Mouse (Mus musculus) cerebral cortex, adult 2 months (tissue): ENCODE data around the gene Phldb1.

ENCODE experiments used
- WGBS: fragments of 180-500 bp; shearing (Covaris S2); methylation state at CpG from one replicate; pipeline ENCODE4 v1.1.7; 2018; 5-methylcytosine and 5-hydroxymethylcytosine counted together

Gene Phldb1

DNA sequence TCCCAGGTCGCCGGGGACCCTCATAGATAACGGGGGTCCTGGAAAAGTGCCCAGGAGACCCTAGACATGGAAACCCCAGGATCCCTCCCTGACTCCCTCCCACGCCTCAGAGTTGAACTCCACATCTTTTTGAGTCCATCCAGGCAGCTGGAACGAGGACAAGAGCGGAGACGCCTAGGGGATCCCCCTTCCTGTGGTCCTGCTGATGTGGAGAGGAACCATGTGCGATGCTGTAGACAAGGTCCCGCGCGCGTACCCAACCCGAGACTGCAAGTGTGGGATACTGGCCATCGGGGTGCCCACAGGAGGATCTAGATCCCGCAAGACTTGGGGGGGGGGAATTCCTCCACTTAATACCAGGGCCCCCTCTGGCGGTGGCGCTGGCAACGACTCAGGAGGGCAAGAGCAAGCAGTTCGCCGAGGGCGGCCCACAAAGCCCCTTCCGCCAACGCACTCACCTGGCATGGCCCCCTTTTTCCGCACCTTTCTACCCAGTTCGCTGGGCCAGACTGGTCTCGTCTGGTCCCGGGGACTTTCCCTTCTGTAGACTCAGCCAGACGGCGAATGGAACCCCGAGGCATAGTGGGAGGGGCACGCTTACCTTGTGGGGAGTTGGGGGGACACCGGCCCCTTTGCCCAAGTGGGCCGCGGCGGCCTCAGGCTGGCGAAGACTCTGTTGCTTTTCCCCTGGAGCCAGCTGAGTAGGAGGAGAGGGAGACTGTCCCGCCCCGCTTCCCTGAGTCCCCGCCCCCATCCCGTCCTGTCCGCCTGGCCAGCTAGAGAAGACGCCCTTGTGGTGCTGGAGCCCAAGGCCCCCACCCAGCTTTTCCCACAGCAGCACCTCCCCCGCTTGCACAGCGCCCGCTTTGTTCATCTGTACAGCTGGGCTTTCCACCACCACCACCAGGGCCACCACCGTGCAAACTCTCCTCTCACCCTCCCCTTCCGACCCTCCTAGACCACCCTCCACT, at the start of gene Phldb1:
Gene Phldb1, minus strand, starts transcription at position 675 of the 971 bp plus-strand sequence.
- whole genome bisulfite sequencing, result 4% methylated on average over 47 of the region's 47 CpGs

DNA sequence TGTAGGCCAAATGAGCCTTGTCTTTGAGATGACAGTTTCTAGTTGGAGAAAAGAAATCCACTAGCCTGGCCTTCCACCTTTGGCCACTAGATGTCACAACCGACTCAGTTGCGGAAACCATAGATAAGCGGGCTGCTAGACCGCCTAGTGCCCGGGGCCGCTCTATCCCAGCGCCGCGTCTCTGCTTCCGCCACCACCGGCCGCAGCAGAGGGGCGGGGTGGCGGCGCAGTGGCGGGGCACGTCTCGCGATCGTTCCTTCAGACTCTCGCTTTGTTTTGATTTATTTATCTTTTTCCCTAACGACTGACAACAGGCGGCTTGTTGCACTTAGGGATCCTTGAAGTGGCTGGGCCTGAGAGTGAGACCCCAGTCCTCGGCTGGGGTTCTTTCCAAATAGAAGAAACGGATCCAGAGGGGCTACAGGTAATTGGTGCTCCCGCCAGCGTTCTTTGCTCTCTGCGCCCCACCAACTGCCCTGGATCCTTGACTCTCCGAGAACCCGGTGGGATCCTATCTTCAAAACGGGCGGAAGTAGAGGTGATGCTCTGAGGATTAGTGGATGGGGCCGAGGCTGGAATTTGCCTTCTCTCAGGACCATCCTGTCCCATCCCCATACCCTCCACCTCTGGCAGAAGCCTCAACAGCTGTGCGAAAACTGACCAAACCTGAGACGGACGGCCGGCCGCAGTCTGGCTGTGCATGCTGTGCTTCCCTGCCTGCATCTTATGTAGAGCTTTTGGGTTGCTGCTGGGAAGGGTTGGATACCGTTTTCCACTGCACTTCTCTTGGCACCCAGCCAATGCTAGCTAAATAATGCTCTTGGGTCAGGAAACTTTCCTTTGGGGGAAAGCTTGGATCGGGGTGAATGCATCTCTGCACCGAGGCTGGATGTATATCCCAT, 38.0 kb upstream of the Phldb1 start:
- WGBS, result under 1% methylated on average over 41 of the region's 41 CpGs

- 24% methylated on average over 5 of the region's 5 CpGs for WGBS
Measured at GRCm38 (mm10) chr9:44772392-44772749, 37.4 kb upstream of the Phldb1 start.

DNA sequence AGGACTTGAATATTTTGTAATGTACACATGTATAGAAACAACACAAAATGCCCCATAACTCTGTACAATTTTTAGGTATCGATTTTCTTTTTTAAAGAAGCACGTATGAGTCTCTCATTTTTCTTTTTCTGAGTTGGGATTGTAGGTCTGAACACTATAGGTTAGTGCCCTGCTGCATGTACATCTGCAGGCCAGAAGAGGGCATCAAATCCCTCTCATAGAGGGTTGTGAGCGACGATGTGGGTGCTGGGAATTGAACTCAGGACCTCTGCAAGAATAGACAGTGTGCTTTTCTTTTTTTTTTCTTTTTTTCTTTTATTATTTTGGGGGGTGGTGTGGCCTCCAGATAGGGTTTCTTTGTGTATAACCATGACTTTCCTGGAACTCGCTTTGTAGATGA, 36.4 kb upstream of the Phldb1 start:
- 94% methylated on average over 5 of the region's 5 CpGs for WGBS

DNA sequence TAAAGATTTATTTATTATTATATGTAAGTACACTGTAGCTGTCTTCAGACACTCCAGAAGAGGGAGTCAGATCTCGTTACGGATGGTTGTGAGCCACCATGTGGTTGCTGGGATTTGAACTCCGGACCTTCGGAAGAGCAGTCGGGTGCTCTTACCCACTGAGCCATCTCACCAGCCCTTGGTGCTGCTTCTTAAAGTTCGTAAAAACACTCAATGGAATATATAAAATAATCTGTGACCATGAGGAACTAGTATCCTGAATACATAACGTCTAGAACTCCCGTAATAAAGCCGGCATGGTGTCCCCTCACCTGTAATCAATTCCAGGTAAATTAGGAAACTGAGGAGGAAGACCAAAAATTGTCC, 33.0 kb upstream of the Phldb1 start:
- 36% methylated on average over 8 of the region's 9 CpGs for WGBS

DNA sequence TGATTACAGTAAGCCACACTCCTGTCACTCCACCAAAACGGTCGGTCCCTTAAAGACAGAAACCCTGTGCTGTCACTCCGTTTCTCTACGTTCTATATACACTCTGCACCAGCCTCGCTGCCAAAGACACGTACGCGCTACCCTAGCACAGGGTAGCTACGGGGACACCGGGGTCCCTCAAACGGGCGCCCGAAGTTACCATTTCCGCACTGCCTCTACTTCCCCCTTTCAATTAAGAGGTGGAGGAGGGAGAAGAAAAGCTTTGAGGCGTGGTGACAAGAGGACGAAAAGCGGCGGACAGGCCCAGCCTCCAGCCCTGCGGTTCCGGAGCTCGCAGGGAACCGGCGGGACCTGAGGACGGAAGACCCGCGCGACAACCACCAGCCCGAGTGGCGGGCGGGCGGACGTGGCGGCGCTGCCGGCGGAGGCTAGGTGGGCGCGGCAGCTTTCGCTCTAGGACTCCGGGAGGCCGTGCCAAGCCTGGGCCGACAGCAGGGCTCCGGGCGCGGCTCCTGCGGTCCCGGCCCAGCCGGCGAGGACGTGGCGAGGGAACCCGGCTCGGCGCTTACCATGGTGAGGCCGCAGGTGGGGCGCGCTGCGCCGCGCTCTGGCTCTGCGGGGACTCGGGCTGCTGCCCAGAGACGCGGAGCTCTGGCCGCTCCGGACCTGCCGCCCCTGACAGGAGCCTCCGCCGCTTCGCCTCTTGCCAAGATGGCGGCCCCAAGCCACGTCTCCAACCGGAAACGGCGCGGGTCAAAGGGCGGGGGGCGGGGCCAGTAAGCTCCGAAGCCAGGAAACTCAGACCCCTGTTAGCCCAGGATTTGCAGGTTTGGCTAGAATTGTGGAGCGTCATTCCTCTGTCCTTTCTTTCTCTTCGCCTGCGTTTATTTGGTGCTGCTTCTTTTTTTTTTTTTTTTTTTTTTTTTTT, 32.4 kb upstream of the Phldb1 start, which contains the start of the genes Arcn1 and Ift46:
Gene Arcn1, minus strand, starts transcription at position 745 of the 928 bp plus-strand sequence.
Gene Ift46, plus strand, starts transcription at position 808 of the 928 bp plus-strand sequence.
- under 1% methylated on average over 81 of the region's 82 CpGs for WGBS

DNA sequence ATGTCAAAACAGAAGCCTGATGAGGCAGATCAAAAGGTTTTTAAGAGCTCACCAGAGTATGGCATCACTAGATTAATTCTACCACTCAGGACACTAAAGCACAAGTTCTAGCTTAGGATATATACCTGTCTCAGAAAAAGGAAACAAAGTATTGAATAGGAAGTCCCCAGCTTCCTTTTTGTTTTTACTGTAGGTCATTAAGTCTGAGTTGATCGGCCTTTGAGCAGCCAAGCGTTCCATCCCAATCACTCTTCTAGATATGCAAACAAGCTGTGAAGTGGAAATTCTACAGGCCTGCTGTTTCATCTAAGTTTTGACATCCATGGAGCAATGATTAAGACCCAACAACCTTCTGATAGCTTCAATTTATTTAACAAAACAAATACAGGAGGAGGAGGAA, 25.9 kb upstream of the Phldb1 start:
- 65% methylated on average over 2 of the region's 2 CpGs for WGBS

DNA sequence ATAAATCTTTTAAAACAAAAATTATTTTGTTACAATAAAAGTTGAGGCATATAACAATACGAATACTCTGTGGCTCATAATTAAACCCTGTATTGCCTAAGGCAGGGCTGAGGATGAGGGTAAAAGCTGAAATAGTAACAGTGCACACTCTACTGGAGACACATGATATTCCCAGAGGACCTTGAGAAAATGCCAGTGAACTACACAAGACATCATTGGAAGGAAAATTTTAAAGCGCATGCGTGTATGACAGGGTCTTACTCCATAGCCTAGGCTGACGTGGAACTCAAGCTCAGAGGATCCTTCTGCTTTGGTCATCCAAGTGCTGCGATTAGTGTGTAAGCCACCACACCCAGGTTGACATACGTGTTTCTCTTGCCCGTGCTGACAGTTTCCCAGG, 13.5 kb upstream of the Phldb1 start:
- WGBS, result 87% methylated on average over 7 of the region's 7 CpGs

DNA sequence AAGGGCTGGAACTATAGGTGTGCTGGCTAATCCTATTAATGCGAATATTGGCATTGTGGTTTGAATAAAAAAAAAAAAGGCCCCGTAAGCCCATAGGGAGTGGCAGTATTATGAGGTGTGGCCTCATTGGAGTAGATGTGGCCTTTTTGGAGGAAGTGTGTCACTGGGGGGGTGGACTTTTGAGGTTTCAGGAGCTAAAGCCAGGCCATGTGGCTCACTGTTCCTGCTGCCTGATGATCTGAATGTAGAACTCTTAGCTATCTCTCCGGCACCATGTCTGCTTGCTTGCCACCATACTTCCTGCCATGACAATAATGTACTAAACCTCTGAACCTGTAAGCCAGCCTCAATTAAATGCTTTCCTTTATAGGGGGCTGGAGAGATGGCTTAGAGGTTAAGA, 12.3 kb upstream of the Phldb1 start:
- whole genome bisulfite sequencing, result 93% methylated on average over 3 of the region's 3 CpGs

GRCm38 (mm10) chr9:44746666-44747065, 11.7 kb upstream of the Phldb1 start:
- 64% methylated on average over 3 of the region's 3 CpGs for WGBS

- WGBS, result 83% methylated on average over 7 of the region's 7 CpGs
Measured at GRCm38 (mm10) chr9:44745371-44745770, 10.4 kb upstream of the Phldb1 start.

GRCm38 (mm10) chr9:44740663-44741192, 5.7 kb upstream of the Phldb1 start:
- WGBS, result 94% methylated on average over 1 of the region's 1 CpGs

GRCm38 (mm10) chr9:44737240-44737949, 2.4 kb upstream of the Phldb1 start:
- WGBS, result 17% methylated on average over 8 of the region's 8 CpGs

DNA sequence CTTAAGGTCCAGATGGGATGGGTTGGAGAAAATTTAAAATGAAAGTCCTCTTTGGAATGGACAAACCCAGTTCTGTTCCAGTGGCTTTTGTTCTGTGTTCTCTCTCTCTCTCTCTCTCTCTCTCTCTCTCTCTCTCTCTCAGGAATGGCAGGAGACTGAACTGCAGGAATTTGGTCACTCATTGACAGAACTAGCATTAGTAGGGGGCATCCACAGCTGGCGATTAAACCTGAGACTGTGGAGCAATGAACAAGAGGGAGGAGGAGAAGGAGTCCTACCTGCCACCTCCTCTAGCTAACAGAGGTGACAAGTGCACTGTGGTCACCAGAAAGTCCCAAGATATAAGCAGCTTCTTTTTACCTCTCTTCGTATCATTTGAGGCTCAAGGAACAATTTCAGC, 1.3 kb upstream of the Phldb1 start:
- 79% methylated on average over 2 of the region's 2 CpGs for WGBS

- WGBS, result 80% methylated on average over 6 of the region's 6 CpGs
Measured at GRCm38 (mm10) chr9:44735886-44736285, 888 bp upstream of the Phldb1 start.

- WGBS, result 1% methylated on average over 79 of the region's 79 CpGs
Measured at GRCm38 (mm10) chr9:44733671-44734523, 1.1 kb downstream of the Phldb1 start.

GRCm38 (mm10) chr9:44732921-44733530, 2.0 kb downstream of the Phldb1 start:
- WGBS, result 68% methylated on average over 12 of the region's 12 CpGs

DNA sequence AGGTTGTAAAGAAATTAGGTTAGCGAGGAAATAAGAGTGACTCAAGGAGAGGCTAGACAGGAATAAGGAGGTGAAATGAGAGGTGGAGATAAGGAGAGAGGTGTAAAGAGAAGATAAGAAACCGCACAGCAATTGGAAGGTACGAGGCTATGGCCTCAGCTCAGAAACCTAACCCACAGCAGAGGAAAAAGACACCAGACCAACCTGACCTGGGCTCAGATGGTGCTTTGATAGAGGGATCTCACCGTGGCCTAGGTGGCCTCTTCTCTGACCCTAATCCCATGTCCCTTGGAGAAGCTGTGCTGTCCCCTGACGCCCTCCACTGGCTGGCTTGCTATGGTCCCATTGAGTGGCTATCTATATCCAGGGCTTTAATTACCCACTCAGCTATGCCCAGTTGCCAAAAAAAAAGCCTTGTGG, 2.9 kb downstream of the Phldb1 start:
- 82% methylated on average over 5 of the region's 5 CpGs for WGBS

DNA sequence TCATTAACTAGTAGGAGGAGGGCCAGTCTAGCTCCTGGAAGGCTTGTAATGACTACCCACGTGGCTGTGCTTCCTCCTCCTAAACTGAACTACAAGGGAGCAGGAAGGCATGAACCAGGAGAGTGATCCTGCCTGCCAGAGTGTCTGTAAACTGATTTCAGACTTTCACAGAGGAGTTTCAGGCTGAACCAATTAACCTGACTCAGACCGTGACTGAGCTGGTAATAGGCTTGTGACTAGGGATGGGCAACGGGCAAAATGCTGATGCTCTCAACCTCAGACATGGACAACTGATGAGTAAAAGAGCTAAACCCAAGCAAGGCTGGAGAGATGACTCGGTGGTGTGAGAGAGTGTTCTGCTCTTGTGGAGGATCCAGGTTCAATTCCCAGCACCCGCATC, 7.6 kb downstream of the Phldb1 start:
- WGBS, result 74% methylated on average over 5 of the region's 5 CpGs
